8 mouse cellular contexts compared by ENCODE assay signal in the genomic region with DNA sequence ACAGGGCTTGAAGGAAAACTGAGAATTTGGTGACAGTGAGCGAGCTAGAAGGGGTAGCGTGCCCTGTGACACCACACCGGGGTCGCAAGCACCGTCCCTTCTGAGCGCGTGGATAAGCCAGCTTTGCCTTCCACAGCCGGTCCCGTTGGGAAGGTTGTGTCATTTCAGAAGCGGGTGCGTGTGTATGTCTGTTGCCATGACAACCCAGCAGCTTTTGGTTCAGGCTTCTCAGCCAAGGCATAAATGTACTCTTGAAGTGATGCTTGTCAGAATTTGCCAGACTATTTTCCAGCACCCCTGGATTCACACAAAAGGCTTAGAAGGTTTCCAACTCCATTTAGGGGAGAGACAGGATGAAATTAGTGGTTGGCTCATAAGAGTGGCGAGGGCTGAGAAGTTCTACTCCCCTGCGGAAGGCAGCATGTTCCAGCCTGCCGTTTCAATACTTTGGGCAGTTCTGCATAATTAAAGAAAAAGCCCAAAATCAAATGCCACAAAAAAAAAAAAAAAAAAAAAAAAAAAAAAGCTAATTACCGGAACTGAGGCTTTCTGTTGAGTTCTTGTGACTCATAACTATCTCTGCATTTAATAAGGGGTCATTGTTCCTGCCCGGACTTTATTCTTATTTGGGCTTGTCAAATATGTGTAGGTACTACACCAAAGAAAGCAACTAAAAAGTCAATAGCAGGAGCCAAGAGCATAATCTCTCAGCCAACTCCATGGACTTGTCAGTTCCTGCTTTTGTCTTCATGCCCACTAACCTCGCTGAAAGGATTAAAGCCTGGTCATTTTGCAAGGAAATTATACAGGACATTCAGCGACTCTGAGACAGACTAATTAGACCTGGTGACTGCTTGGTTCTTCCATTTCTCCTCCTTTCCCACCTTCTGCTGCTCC.
A peak's percentile ranks its signal among the peaks of the same experiment; 100 is the strongest.
DNase-seq lines count a peak whose midpoint lies in the region; ATAC-seq lines count a peak whose summit lies in the region.

No protein-coding gene starts in this region.

- H3K4me2 ChIP-seq in heart, embryonic 12.5 days = no peak overlapping the region
- H3K4me2 ChIP-seq in forebrain, embryonic 15.5 days (replicated peaks) = peak overlapping the region; percentile 40
- no peak overlapping the region for H3K4me2 ChIP-seq in stomach, embryonic 14.5 days (replicated peaks; ENCODE audit: low read depth, low read length)

- ATAC-seq in heart, embryonic 12.5 days (ENCODE audit: insufficient number of reproducible peaks, low FRiP score) = no peak
- ATAC-seq in forebrain, embryonic 15.5 days (replicated peaks) = peak; percentile 89
- ATAC-seq in stomach, embryonic 14.5 days (ENCODE audit: insufficient number of reproducible peaks, insufficient read depth, low FRiP score, low read depth) = 0 out of 2 replicates have a peak, but pooled peaks have one; percentile 31
- ATAC-seq in megakaryocyte progenitor cell, adult 5-6 weeks (replicated peaks; ENCODE audit: poor library complexity) = no peak

- no peaks in the 10 kb centered on the region for H3K36me3 ChIP-seq in heart, embryonic 10.5 days
- H3K36me3 ChIP-seq in heart, embryonic 12.5 days = no peaks in the 10 kb centered on the region
- no peaks in the 10 kb centered on the region for H3K36me3 ChIP-seq in forebrain, embryonic 15.5 days
- no peaks in the 10 kb centered on the region for H3K36me3 ChIP-seq in stomach, embryonic 14.5 days (ENCODE audit: control insufficient read depth, insufficient read depth, low read length)

- 68% methylated on average over 18 of the region's 18 CpGs for WGBS in heart, embryonic 10.5 days
- 65% methylated on average over 18 of the region's 18 CpGs for WGBS in heart, embryonic 12.5 days
- 9% methylated on average over 18 of the region's 18 CpGs for WGBS in forebrain, embryonic 15.5 days
- 54% methylated on average over 18 of the region's 18 CpGs for whole genome bisulfite sequencing in stomach, embryonic 14.5 days

- DNase-seq in heart, embryonic 10.5 days (ENCODE audit: low spot score) = no peak
- peak; percentile 71 for DNase-seq in layer of hippocampus, adult 11-12 months (ENCODE audit: low spot score)
- DNase-seq in lung, postnatal 25 days (ENCODE audit: low spot score) = peak; percentile 10
- no peak for DNase-seq in gastrocnemius, postnatal 36 days

- peaks cover 30% of the 10 kb centered on the region for H3K4me1 ChIP-seq in heart, embryonic 10.5 days
- peaks cover 26% of the 10 kb centered on the region for H3K4me1 ChIP-seq in heart, embryonic 12.5 days (replicated peaks)
- H3K4me1 ChIP-seq in forebrain, embryonic 15.5 days = peaks cover 29% of the 10 kb centered on the region
- no peaks in the 10 kb centered on the region for H3K4me1 ChIP-seq in stomach, embryonic 14.5 days (ENCODE audit: control insufficient read depth, insufficient read depth, low read length)

- H3K4me3 ChIP-seq in heart, embryonic 10.5 days = no peak overlapping the region
- H3K4me3 ChIP-seq in heart, embryonic 12.5 days = no peak overlapping the region
- H3K4me3 ChIP-seq in forebrain, embryonic 15.5 days = peak overlapping the region; percentile 16; the same call in 1 of the 2 replicates
- no peak overlapping the region for H3K4me3 ChIP-seq in stomach, embryonic 14.5 days (ENCODE audit: low read depth, low read length)

- H3K27me3 ChIP-seq in heart, embryonic 10.5 days (ENCODE audit: insufficient read depth, poor library complexity, severe bottlenecking) = no peaks in the 10 kb centered on the region
- H3K27me3 ChIP-seq in heart, embryonic 12.5 days (replicated peaks) = no peaks in the 10 kb centered on the region
- no peaks in the 10 kb centered on the region for H3K27me3 ChIP-seq in forebrain, embryonic 15.5 days
- H3K27me3 ChIP-seq in stomach, embryonic 14.5 days (ENCODE audit: control insufficient read depth, insufficient read depth, low read length) = no peaks in the 10 kb centered on the region

- intact Hi-C loops in gastrocnemius, postnatal 36 days (cut with DNase I) = loop anchor here (5.0 kb wide), 1 partner anchor 96 kb away; no protein-coding TSS in a partner anchor

- 0 out of 2 replicates have a peak overlapping the region, but pooled peaks have one; percentile 62 for H3K27ac ChIP-seq in heart, embryonic 10.5 days
- no peak overlapping the region for H3K27ac ChIP-seq in heart, embryonic 12.5 days (ENCODE audit: poor library complexity, severe bottlenecking)
- H3K27ac ChIP-seq in forebrain, embryonic 15.5 days (replicated peaks) = peak overlapping the region; percentile 68
- H3K27ac ChIP-seq in stomach, embryonic 14.5 days (ENCODE audit: low read length) = no peak overlapping the region

- no peak overlapping the region for H3K9ac ChIP-seq in heart, embryonic 12.5 days
- H3K9ac ChIP-seq in forebrain, embryonic 15.5 days (replicated peaks) = no peak overlapping the region
- no peak overlapping the region for H3K9ac ChIP-seq in stomach, embryonic 14.5 days (replicated peaks; ENCODE audit: low read depth, low read length)

- no peaks in the 10 kb centered on the region for H3K9me3 ChIP-seq in heart, embryonic 10.5 days
- H3K9me3 ChIP-seq in heart, embryonic 12.5 days (replicated peaks) = no peaks in the 10 kb centered on the region
- no peaks in the 10 kb centered on the region for H3K9me3 ChIP-seq in forebrain, embryonic 15.5 days
- no peaks in the 10 kb centered on the region for H3K9me3 ChIP-seq in stomach, embryonic 14.5 days (ENCODE audit: control insufficient read depth, low read depth, low read length)

Comparison
In these comparisons a context has a peak if more than half of its experiments do, and no peak if none do; other contexts are left out.
1. H3K27ac ChIP-seq: peak in heart, embryonic 10.5 days (single experiment) and forebrain, embryonic 15.5 days (single experiment); none in heart, embryonic 12.5 days (single experiment) and stomach, embryonic 14.5 days (single experiment).
2. DNase-seq: peak in layer of hippocampus, adult 11-12 months (single experiment) and lung, postnatal 25 days (single experiment); none in heart, embryonic 10.5 days (single experiment) and gastrocnemius, postnatal 36 days (0 of 2).
3. ATAC-seq: peak in forebrain, embryonic 15.5 days (single experiment) and stomach, embryonic 14.5 days (single experiment); none in heart, embryonic 12.5 days (single experiment) and megakaryocyte progenitor cell, adult 5-6 weeks (single experiment).